Mouse (Mus musculus) hindbrain, embryonic 16.5 days (tissue): Measurements from ENCODE around the gene Lhfpl4. TPM values are rescaled to one million over a fixed set of nuclear protein-coding genes. Genes with fewer than 3 reads are reported as not detected.

Experiments used
- ATAC-seq: fragments of 200-750 bp; cut with Nextera tagmentation; 2 replicates; pipeline ENCODE4 v1.8.0; 2017; ENCODE audit warnings: moderate TSS enrichment, moderate library complexity
- H3K27ac ChIP-seq: fragments of 300-500 bp; sonication (generic); 2 replicates; pipeline ENCODE4 v1.5.1; 2014; ENCODE audit warnings: low read depth, mild to moderate bottlenecking, control low read depth, low read length, moderate library complexity
- H3K27me3 ChIP-seq: fragments of 300-500 bp; sonication (generic); replicated peaks from 2 replicates; pipeline ENCODE4 v1.6.1; 2014; ENCODE audit warnings: low read length; ENCODE audit not compliant: control insufficient read depth, insufficient read depth
- H3K36me3 ChIP-seq: fragments of 300-500 bp; sonication (generic); 2 replicates; pipeline ENCODE4 v1.6.1; 2014; ENCODE audit warnings: mild to moderate bottlenecking, low read length, moderate library complexity, mixed read lengths; ENCODE audit not compliant: control insufficient read depth, insufficient read depth
- H3K4me1 ChIP-seq: fragments of 300-500 bp; sonication (generic); 2 replicates; pipeline ENCODE4 v1.6.1; 2014; ENCODE audit warnings: low read depth, low read length; ENCODE audit not compliant: control insufficient read depth, insufficient read depth
- H3K4me2 ChIP-seq: fragments of 300-500 bp; sonication (generic); 2 replicates; pipeline ENCODE4 v1.6.1; 2014; ENCODE audit warnings: mild to moderate bottlenecking, low read length, control low read depth, moderate library complexity
- H3K4me3 ChIP-seq: fragments of 300-500 bp; sonication (generic); 2 replicates; pipeline ENCODE4 v1.5.1; 2014; ENCODE audit warnings: mild to moderate bottlenecking, low read length, control low read depth, moderate library complexity
- H3K9ac ChIP-seq: fragments of 300-500 bp; sonication (generic); 2 replicates; pipeline ENCODE4 v1.6.1; 2014; ENCODE audit warnings: low read depth, mild to moderate bottlenecking, control low read depth, low read length, moderate library complexity
- H3K9me3 ChIP-seq: fragments of 300-500 bp; sonication (generic); 2 replicates; pipeline ENCODE4 v1.6.1; 2014; ENCODE audit warnings: mild to moderate bottlenecking, low read length, moderate library complexity; ENCODE audit not compliant: control insufficient read depth
- WGBS: fragments of 180-500 bp; shearing (Covaris S2); extraction: QIAGEN DNeasy Blood & Tissue Kit; methylation state at CpG from one replicate; pipeline ENCODE4 v1.1.7; 2014; 5-methylcytosine and 5-hydroxymethylcytosine counted together
- polyA plus RNA-seq: library from polyadenylated mRNA; unstranded; fragments of >200 nt; fragmentation: Nextera tagmentation; extraction: Ambion mirVana; gene quantifications from 2 replicates; pipeline ENCODE4 v1.2.1, GENCODE M21; 2015

Gene Lhfpl4
- polyA plus RNA-seq, 1 experiment from 2014 or later: 56.7 TPM

DNA sequence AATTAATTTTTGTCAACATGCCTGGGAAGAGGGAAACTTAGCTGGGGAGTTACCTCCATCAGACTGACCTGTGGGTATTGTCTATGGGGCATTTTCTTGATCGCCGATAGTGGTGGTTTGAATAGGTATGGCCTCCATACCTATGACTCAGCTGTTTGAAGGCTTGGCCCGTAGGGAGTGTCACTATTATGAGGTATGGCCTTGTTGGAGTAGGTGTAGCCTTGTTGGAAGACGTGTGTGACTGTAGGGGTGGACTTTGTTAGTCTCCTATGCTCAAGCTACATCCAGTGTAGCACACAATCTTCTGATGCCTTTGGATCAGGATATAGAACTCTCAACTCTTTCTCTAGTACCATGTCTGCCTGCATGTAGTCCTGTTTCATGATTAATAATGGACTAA is 39.1 kb downstream of the Lhfpl4 start:
- Histone ChIP-seq H3K4me3 (no peak overlapping the region), H3K4me1 (no peaks in the 10 kb centered on the region), H3K4me2 (no peak overlapping the region), H3K27ac (no peak overlapping the region), H3K9ac (no peak overlapping the region), H3K36me3 (peaks cover 23% of the 10 kb centered on the region), H3K9me3 (no peaks in the 10 kb centered on the region), H3K27me3 (no peaks in the 10 kb centered on the region)
- WGBS: 91% methylated on average over 4 of the region's 4 CpGs
- no peak for ATAC-seq

- Histone ChIP-seq H3K4me1 (no peaks in the 10 kb centered on the region), H3K4me3 (no peak overlapping the region), H3K36me3 (peaks cover 33% of the 10 kb centered on the region), H3K9me3 (no peaks in the 10 kb centered on the region), H3K27ac (no peak overlapping the region), H3K27me3 (no peaks in the 10 kb centered on the region), H3K4me2 (no peak overlapping the region), H3K9ac (no peak overlapping the region)
- 90% methylated on average over 6 of the region's 6 CpGs for whole genome bisulfite sequencing
- ATAC-seq: no peak
These were observed 40.3 kb downstream of the Lhfpl4 start for GRCm38 (mm10) chr6:113154886-113155285.

- Histone ChIP-seq H3K9me3 (no peaks in the 10 kb centered on the region), H3K27ac (no peak overlapping the region), H3K36me3 (peaks cover 40% of the 10 kb centered on the region), H3K4me2 (no peak overlapping the region), H3K4me1 (no peaks in the 10 kb centered on the region), H3K9ac (no peak overlapping the region), H3K27me3 (no peaks in the 10 kb centered on the region), H3K4me3 (no peak overlapping the region)
- 99% methylated on average over 8 of the region's 8 CpGs for WGBS
- no peak for ATAC-seq
These were observed 41.1 kb downstream of the Lhfpl4 start for GRCm38 (mm10) chr6:113154071-113154470.

- H3K27me3 ChIP-seq: no peaks in the 10 kb centered on the region
- no peak overlapping the region for H3K27ac ChIP-seq
- no peaks in the 10 kb centered on the region for H3K4me1 ChIP-seq
- no peak for ATAC-seq
- H3K4me2 ChIP-seq: no peak overlapping the region
- WGBS: 97% methylated on average over 4 of the region's 4 CpGs
- H3K36me3 ChIP-seq: peaks cover 38% of the 10 kb centered on the region
- H3K9ac ChIP-seq: no peak overlapping the region; the same call in 1 of the 2 replicates
- H3K4me3 ChIP-seq: no peak overlapping the region
- H3K9me3 ChIP-seq: no peaks in the 10 kb centered on the region
These were observed 49.9 kb downstream of the Lhfpl4 start for GRCm38 (mm10) chr6:113145249-113145648.

DNA sequence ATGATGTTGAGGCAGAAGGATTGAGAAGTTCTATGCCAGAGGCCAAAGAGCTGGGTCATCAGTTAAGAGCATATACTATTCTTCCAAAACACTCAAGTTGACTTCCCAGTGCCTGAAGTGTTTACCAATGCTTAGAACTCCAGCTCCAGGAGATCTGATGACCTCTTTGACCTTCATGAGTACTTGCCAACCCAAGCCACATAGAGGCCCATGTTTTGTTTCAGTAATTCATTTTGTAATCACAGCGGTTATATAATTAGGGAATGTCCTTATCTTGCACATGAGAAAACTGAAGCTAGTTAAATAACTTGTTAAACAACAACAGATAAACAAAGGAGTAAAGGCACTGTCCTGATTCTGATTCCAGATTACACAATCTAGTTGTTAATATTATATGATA is 50.4 kb downstream of the Lhfpl4 start:
- Histone ChIP-seq H3K4me3 (no peak overlapping the region), H3K4me2 (no peak overlapping the region), H3K27me3 (no peaks in the 10 kb centered on the region), H3K27ac (no peak overlapping the region), H3K9me3 (no peaks in the 10 kb centered on the region), H3K9ac (no peak overlapping the region; the same call in 1 of the 2 replicates), H3K36me3 (peaks cover 33% of the 10 kb centered on the region), H3K4me1 (no peaks in the 10 kb centered on the region)
- 100% methylated on average over 1 of the region's 1 CpGs for WGBS
- ATAC-seq: no peak

- Histone ChIP-seq H3K27ac (no peak overlapping the region), H3K4me1 (no peaks in the 10 kb centered on the region), H3K9me3 (no peaks in the 10 kb centered on the region), H3K4me2 (no peak overlapping the region), H3K9ac (no peak overlapping the region), H3K36me3 (peaks cover 21% of the 10 kb centered on the region), H3K27me3 (no peaks in the 10 kb centered on the region), H3K4me3 (no peak overlapping the region)
- ATAC-seq: no peak
- WGBS: 83% methylated on average over 1 of the region's 1 CpGs
These were observed 53.6 kb downstream of the Lhfpl4 start for GRCm38 (mm10) chr6:113141389-113142094.

GRCm38 (mm10) chr6:113133360-113133759 is 61.8 kb downstream of the Lhfpl4 start:
- no peak for ATAC-seq
- H3K9ac ChIP-seq: no peak overlapping the region
- no peak overlapping the region for H3K27ac ChIP-seq
- no peaks in the 10 kb centered on the region for H3K27me3 ChIP-seq
- no peak overlapping the region for H3K4me2 ChIP-seq
- no peaks in the 10 kb centered on the region for H3K4me1 ChIP-seq
- peaks cover 11% of the 10 kb centered on the region for H3K36me3 ChIP-seq
- H3K9me3 ChIP-seq: no peaks in the 10 kb centered on the region
- 83% methylated on average over 2 of the region's 2 CpGs for WGBS
- no peak overlapping the region for H3K4me3 ChIP-seq

GRCm38 (mm10) chr6:113120806-113121205 is 74.4 kb downstream of the Lhfpl4 start:
- no peak for ATAC-seq
- no peaks in the 10 kb centered on the region for H3K27me3 ChIP-seq
- no peak overlapping the region for H3K27ac ChIP-seq
- no peaks in the 10 kb centered on the region for H3K4me1 ChIP-seq
- no peaks in the 10 kb centered on the region for H3K9me3 ChIP-seq
- peaks cover 35% of the 10 kb centered on the region for H3K36me3 ChIP-seq
- no peak overlapping the region for H3K9ac ChIP-seq
- WGBS: 94% methylated on average over 10 of the region's 10 CpGs
- no peak overlapping the region for H3K4me2 ChIP-seq
- no peak overlapping the region for H3K4me3 ChIP-seq
